Mouse (Mus musculus): ENCODE measurements around the gene Fam107b. TPM values are rescaled to one million over a fixed set of nuclear protein-coding genes. Genes with fewer than 3 reads are reported as not detected.

The Fam107b gene
- polyA plus RNA-seq, 1 experiment from 2014 or later: 27.0 TPM

DNA sequence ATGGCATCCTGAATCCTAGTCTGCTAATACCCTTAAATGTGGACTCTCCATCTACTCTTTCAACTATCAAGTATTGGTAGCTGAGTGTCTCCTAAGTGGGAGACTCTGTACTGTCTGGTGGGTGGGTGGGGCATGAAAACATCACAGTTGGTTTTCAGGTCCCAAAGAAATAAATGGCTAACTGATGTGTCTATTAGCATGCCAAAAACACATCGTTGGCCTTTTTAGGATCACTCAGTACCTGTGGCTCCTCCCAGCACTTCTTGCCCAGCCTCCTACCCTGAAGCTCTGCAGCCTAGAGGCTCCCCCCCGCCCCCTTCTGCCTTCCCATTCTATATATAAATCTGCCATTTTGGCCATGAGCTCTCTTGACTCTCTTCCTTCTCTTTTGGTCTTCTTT lies 99.4 kb downstream of the Fam107b start:
- no peaks in the 10 kb centered on the region for H3K9me3 ChIP-seq (ENCODE audit: control insufficient read depth, low read length)
- H3K4me2 ChIP-seq (ENCODE audit: low read length): no peak overlapping the region
- no peaks in the 10 kb centered on the region for H3K27me3 ChIP-seq (replicated peaks; ENCODE audit: control insufficient read depth, insufficient read depth, low read length)
- H3K4me1 ChIP-seq (ENCODE audit: control insufficient read depth, insufficient read depth, low read depth, low read length): no peaks in the 10 kb centered on the region
- no peak for ATAC-seq
- H3K4me3 ChIP-seq (ENCODE audit: low read length): no peak overlapping the region
- H3K27ac ChIP-seq (ENCODE audit: low read depth, low read length): no peak overlapping the region
- no peaks in the 10 kb centered on the region for H3K36me3 ChIP-seq (ENCODE audit: control insufficient read depth, insufficient read depth, low read length)
- no peak overlapping the region for H3K9ac ChIP-seq (ENCODE audit: low read depth, low read length)
- WGBS: 33% methylated on average over 2 of the region's 2 CpGs

DNA sequence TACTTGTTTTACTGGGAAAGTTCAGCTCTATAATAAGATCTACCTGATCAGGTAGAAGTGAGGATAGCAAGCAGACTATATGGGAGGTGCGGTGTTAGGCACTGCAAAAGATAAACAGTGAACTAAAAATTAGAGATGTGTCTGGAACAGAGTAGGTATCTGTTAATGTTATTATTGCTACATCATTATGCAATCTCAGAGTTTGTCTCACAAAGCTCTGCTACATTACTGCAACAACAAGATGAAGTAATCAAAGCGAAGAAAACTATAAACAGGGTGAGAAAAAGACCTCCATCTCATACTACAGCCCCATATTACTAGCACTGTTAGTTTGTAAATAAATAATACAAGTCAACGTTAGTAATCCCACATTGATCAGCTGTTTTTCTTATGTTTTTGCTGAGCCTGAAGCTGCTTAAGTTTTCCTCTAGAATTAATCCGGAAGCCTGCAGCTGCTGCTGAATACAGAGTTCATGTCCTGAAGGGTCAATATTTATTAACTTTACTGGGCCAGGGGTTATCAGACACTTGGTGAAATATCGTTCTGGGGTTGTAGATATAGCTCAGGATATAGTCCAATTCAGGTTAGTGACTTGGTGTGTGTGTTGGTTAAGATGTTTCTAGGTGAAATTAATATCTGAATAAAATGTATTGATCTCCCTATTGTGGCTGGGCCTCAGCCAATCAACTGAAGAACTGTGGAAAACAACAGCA lies 102.5 kb downstream of the Fam107b start:
- H3K9ac ChIP-seq (ENCODE audit: low read depth, low read length): no peak overlapping the region
- H3K27ac ChIP-seq (ENCODE audit: low read depth, low read length): no peak overlapping the region
- H3K4me2 ChIP-seq (ENCODE audit: low read length): no peak overlapping the region
- ATAC-seq: no peak
- H3K4me1 ChIP-seq (ENCODE audit: control insufficient read depth, insufficient read depth, low read depth, low read length): no peaks in the 10 kb centered on the region
- no peaks in the 10 kb centered on the region for H3K36me3 ChIP-seq (ENCODE audit: control insufficient read depth, insufficient read depth, low read length)
- H3K4me3 ChIP-seq (ENCODE audit: low read length): no peak overlapping the region
- no peaks in the 10 kb centered on the region for H3K27me3 ChIP-seq (replicated peaks; ENCODE audit: control insufficient read depth, insufficient read depth, low read length)
- H3K9me3 ChIP-seq (ENCODE audit: control insufficient read depth, low read length): no peaks in the 10 kb centered on the region
- WGBS: 83% methylated on average over 5 of the region's 5 CpGs

DNA sequence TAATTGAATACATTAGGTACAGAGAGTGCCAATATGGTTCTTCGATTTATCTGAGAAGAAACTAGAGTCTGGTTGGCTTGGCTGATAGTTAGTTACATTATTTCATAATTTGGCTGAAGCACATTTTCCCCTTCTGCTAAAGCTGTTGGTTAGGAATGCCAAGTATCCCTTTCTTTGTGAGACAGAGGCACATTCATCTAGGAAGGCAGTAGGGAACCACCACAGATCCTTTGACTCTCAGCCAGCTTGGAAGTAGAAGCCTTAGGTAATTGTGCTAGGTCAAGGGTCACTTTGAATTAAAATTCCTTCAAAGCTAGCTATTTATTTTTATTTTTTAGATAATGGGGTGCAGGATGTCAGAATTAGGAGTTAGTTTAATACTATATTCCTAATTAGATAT lies 105.2 kb downstream of the Fam107b start:
- Histone ChIP-seq H3K4me2 (ENCODE audit: low read length) (no peak overlapping the region), H3K27ac (ENCODE audit: low read depth, low read length) (no peak overlapping the region), H3K27me3 (replicated peaks; ENCODE audit: control insufficient read depth, insufficient read depth, low read length) (no peaks in the 10 kb centered on the region), H3K9me3 (ENCODE audit: control insufficient read depth, low read length) (no peaks in the 10 kb centered on the region), H3K9ac (ENCODE audit: low read depth, low read length) (no peak overlapping the region), H3K36me3 (ENCODE audit: control insufficient read depth, insufficient read depth, low read length) (no peaks in the 10 kb centered on the region), H3K4me3 (ENCODE audit: low read length) (no peak overlapping the region), H3K4me1 (ENCODE audit: control insufficient read depth, insufficient read depth, low read depth, low read length) (no peaks in the 10 kb centered on the region)
- WGBS: 84% methylated on average over 1 of the region's 1 CpGs
- ATAC-seq: no peak

DNA sequence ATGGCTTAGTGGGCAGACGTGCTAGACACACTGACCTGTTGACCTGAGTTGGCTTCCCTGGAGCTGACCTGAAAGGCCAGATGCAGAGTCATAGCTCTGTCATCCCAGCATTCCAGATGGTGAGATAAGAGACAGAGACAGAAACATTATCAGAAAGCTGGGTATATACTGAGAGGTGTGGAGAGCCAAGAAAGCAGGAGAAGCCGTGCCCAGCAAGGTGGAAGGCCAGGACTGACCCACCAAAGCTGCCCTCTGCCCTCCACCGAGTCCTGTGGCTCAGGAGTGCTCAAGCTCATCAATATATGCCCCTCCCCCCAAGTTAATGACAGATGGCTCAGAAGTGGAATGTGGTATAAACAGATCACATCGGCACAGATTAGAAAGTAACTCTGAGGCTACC lies 112.4 kb downstream of the Fam107b start:
- Histone ChIP-seq H3K9ac (ENCODE audit: low read depth, low read length) (no peak overlapping the region), H3K9me3 (ENCODE audit: control insufficient read depth, low read length) (no peaks in the 10 kb centered on the region), H3K4me1 (ENCODE audit: control insufficient read depth, insufficient read depth, low read depth, low read length) (peaks cover 11% of the 10 kb centered on the region), H3K27me3 (replicated peaks; ENCODE audit: control insufficient read depth, insufficient read depth, low read length) (no peaks in the 10 kb centered on the region), H3K4me2 (ENCODE audit: low read length) (no peak overlapping the region), H3K4me3 (ENCODE audit: low read length) (no peak overlapping the region), H3K27ac (ENCODE audit: low read depth, low read length) (no peak overlapping the region), H3K36me3 (ENCODE audit: control insufficient read depth, insufficient read depth, low read length) (no peaks in the 10 kb centered on the region)
- no peak for ATAC-seq
- WGBS: 60% methylated on average over 4 of the region's 4 CpGs

DNA sequence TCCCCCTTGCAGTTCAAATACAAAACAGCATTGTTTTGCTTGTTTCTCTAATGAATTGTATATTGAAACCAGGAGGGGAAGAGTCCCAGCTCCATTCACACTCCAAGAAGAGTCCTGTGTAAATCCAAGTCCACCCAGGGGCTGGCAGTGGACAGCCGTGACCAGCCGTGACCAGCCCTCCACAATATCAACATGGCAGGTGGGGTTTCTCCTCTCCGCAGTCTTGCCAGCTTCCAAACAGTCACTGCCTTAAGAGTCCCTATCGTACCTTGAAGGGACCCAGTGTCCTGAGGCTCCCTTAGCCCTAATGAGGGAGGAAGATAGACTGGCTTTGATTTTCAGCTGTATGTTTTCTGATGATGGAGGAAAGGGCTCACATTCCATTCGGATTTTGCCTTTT lies 113.1 kb downstream of the Fam107b start:
- H3K9me3 ChIP-seq (ENCODE audit: control insufficient read depth, low read length): no peaks in the 10 kb centered on the region
- H3K9ac ChIP-seq (ENCODE audit: low read depth, low read length): no peak overlapping the region
- peak; percentile 34 for ATAC-seq
- peak overlapping the region; percentile 64 for H3K27ac ChIP-seq (ENCODE audit: low read depth, low read length)
- peaks cover 11% of the 10 kb centered on the region for H3K4me1 ChIP-seq (ENCODE audit: control insufficient read depth, insufficient read depth, low read depth, low read length)
- no peak overlapping the region for H3K4me3 ChIP-seq (ENCODE audit: low read length)
- no peaks in the 10 kb centered on the region for H3K27me3 ChIP-seq (replicated peaks; ENCODE audit: control insufficient read depth, insufficient read depth, low read length)
- no peaks in the 10 kb centered on the region for H3K36me3 ChIP-seq (ENCODE audit: control insufficient read depth, insufficient read depth, low read length)
- WGBS: 39% methylated on average over 5 of the region's 5 CpGs
- H3K4me2 ChIP-seq (ENCODE audit: low read length): no peak overlapping the region

DNA sequence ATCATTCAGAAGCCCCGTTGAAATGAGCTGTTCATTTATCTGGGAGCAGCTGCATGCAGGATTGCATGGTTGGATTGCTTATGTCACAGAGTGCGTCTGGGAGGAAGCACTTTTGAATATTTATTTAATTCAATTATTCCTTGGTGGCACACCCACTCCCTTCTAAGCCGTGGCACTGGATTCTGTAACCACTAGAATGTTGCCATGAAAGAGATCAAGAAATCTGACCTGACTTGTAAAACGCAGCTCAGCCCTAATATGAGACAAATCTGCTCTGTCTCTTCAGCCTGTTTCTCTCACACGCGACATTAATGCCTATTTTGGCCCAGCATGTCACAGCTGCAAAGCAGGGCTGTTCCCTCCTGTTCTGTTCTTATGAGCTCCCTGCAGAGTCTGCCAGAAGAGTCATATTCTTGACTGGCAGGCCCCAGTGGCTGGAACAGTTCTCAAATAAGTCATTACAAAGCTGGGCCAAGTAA lies 113.5 kb downstream of the Fam107b start:
- peak; percentile 58 for ATAC-seq
- Histone ChIP-seq H3K36me3 (ENCODE audit: control insufficient read depth, insufficient read depth, low read length) (no peaks in the 10 kb centered on the region), H3K4me3 (ENCODE audit: low read length) (no peak overlapping the region), H3K4me2 (ENCODE audit: low read length) (0 out of 2 replicates have a peak overlapping the region, but pooled peaks have one; percentile 13), H3K4me1 (ENCODE audit: control insufficient read depth, insufficient read depth, low read depth, low read length) (peaks cover 11% of the 10 kb centered on the region), H3K9me3 (ENCODE audit: control insufficient read depth, low read length) (no peaks in the 10 kb centered on the region), H3K9ac (ENCODE audit: low read depth, low read length) (no peak overlapping the region), H3K27me3 (replicated peaks; ENCODE audit: control insufficient read depth, insufficient read depth, low read length) (no peaks in the 10 kb centered on the region), H3K27ac (ENCODE audit: low read depth, low read length) (peak overlapping the region; percentile 64)
- WGBS: 22% methylated on average over 6 of the region's 6 CpGs

DNA sequence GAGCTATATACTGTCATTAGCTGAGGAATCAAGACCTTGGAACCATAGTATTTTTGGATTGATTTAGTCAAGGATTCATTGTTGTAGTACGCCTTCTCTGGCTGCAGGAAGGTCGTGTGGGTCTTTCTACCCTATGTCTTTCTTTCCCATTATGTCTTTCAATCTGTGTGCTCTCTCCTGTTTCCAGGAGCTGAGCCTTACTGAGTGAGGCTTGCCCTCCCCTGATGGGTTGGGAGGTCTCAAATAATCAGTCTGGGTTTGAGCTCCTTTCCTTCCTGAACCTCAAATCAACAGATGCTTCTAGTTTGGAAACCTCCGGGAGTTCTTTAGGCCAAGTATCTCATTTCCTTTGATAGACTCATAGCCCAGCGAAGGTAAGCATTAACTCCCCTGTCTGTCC lies 119.9 kb downstream of the Fam107b start:
- no peak overlapping the region for H3K9ac ChIP-seq (ENCODE audit: low read depth, low read length)
- H3K36me3 ChIP-seq (ENCODE audit: control insufficient read depth, insufficient read depth, low read length): no peaks in the 10 kb centered on the region
- no peaks in the 10 kb centered on the region for H3K4me1 ChIP-seq (ENCODE audit: control insufficient read depth, insufficient read depth, low read depth, low read length)
- no peaks in the 10 kb centered on the region for H3K27me3 ChIP-seq (replicated peaks; ENCODE audit: control insufficient read depth, insufficient read depth, low read length)
- H3K9me3 ChIP-seq (ENCODE audit: control insufficient read depth, low read length): no peaks in the 10 kb centered on the region; the same call in 1 of the 2 replicates
- H3K4me3 ChIP-seq (ENCODE audit: low read length): no peak overlapping the region
- H3K27ac ChIP-seq (ENCODE audit: low read depth, low read length): no peak overlapping the region
- no peak overlapping the region for H3K4me2 ChIP-seq (ENCODE audit: low read length)
- WGBS: 81% methylated on average over 4 of the region's 4 CpGs
- no peak for ATAC-seq

DNA sequence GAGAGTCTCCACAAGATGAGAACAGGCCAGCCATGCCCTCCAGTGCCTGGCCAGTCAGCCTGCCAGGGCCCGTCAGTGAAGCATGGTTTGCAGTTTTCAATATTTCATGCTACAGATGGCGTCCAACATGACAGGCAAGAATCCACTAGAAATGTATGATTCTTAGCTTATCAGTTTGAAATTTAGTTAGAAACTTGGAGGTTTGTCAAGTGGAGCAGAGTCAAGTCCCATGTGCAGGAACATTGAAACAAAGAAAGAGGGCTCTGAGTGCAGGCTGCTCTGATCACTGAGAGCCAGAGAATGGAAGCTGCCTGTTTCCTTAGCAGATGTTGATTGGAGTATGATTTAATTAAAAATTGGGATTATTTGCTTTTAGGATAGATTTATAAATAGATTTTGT lies 122.5 kb downstream of the Fam107b start:
- H3K4me2 ChIP-seq (ENCODE audit: low read length): no peak overlapping the region
- no peaks in the 10 kb centered on the region for H3K36me3 ChIP-seq (ENCODE audit: control insufficient read depth, insufficient read depth, low read length)
- no peak for ATAC-seq
- H3K27me3 ChIP-seq (replicated peaks; ENCODE audit: control insufficient read depth, insufficient read depth, low read length): no peaks in the 10 kb centered on the region
- H3K9me3 ChIP-seq (ENCODE audit: control insufficient read depth, low read length): no peaks in the 10 kb centered on the region; the same call in 1 of the 2 replicates
- H3K4me3 ChIP-seq (ENCODE audit: low read length): no peak overlapping the region
- no peak overlapping the region for H3K9ac ChIP-seq (ENCODE audit: low read depth, low read length)
- WGBS: 88% methylated on average over 2 of the region's 2 CpGs
- no peaks in the 10 kb centered on the region for H3K4me1 ChIP-seq (ENCODE audit: control insufficient read depth, insufficient read depth, low read depth, low read length)
- no peak overlapping the region for H3K27ac ChIP-seq (ENCODE audit: low read depth, low read length)

DNA sequence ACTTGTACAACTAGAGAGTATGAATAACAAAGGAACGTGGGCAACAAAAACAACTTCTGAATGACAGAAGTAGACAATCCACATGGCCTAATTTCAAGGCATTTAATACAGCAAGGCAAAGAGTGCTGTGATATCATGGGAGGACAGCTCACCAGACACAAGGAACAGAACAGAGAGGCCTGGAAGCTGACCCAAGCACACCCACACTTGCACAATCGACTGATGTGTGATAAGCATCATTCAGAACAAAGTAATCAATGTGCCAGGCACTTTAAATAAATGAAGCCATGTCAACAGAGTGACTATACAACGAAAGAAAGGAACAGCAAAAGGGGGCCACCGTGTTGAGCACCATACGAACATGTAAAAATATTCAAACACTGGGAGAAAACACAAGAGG lies 125.6 kb downstream of the Fam107b start:
- Histone ChIP-seq H3K4me2 (ENCODE audit: low read length) (no peak overlapping the region), H3K36me3 (ENCODE audit: control insufficient read depth, insufficient read depth, low read length) (no peaks in the 10 kb centered on the region), H3K4me1 (ENCODE audit: control insufficient read depth, insufficient read depth, low read depth, low read length) (no peaks in the 10 kb centered on the region), H3K9ac (ENCODE audit: low read depth, low read length) (no peak overlapping the region), H3K4me3 (ENCODE audit: low read length) (no peak overlapping the region), H3K9me3 (ENCODE audit: control insufficient read depth, low read length) (no peaks in the 10 kb centered on the region; the same call in 1 of the 2 replicates), H3K27ac (ENCODE audit: low read depth, low read length) (no peak overlapping the region), H3K27me3 (replicated peaks; ENCODE audit: control insufficient read depth, insufficient read depth, low read length) (no peaks in the 10 kb centered on the region)
- no peak for ATAC-seq
- WGBS: 92% methylated on average over 5 of the region's 5 CpGs
